Mouse (Mus musculus): ENCODE results near the gene Cdk14. TPM values are rescaled to one million over a fixed set of nuclear protein-coding genes. Genes with fewer than 3 reads are reported as not detected.

Gene Cdk14
- 11.4 and 15.4 TPM in 2 replicates for polyA plus RNA-seq (2015; fragmentation: Nextera tagmentation; extraction: Ambion mirVana)

GRCm38 (mm10) chr5:5419992-5420455, at the start of gene Cdk14:
Gene Cdk14, minus strand, starts transcription at chr5:5420312.

GRCm38 (mm10) chr5:4757902-4758301, 662.2 kb downstream of the Cdk14 start, which contains the start of gene Fzd1:
Gene Fzd1, minus strand, starts transcription at chr5:4758035.

Other genes with a start within 250 kb of the Cdk14 start
- gene 1700015F17Rik, start 58.8 kb upstream of the Cdk14 start, polyA plus RNA-seq (2015; fragmentation: Nextera tagmentation; extraction: Ambion mirVana): not detected in 2 replicates
- gene Cldn12, start 94.6 kb upstream of the Cdk14 start, polyA plus RNA-seq (2015; fragmentation: Nextera tagmentation; extraction: Ambion mirVana): 2.6 and 2.8 TPM in 2 replicates
- 8.9 and 9.1 TPM in 2 replicates for gene Gtpbp10, start 139.2 kb upstream of the Cdk14 start, polyA plus RNA-seq (2015; fragmentation: Nextera tagmentation; extraction: Ambion mirVana)
- 0.25 and 0.33 TPM in 2 replicates for gene Gm8773, start 153.5 kb upstream of the Cdk14 start, polyA plus RNA-seq (2015; fragmentation: Nextera tagmentation; extraction: Ambion mirVana)
- 0.19 and 0.24 TPM in 2 replicates for gene Cfap69, start 243.9 kb upstream of the Cdk14 start, polyA plus RNA-seq (2015; fragmentation: Nextera tagmentation; extraction: Ambion mirVana)